Mouse (Mus musculus): ENCODE results near the gene Prlh. TPM values are rescaled to one million over a fixed set of nuclear protein-coding genes. Genes with fewer than 3 reads are reported as not detected.

Gene Prlh
- polyA plus RNA-seq, 1 experiment = not detected

- no peak overlapping the region; the same call in 1 of the 2 replicates for H3K4me3 ChIP-seq (ENCODE audit: insufficient read depth, low read length)
- H3K27ac ChIP-seq (ENCODE audit: insufficient read depth, low read length) = no peak overlapping the region
- peaks cover 3% of the 10 kb centered on the region for H3K4me1 ChIP-seq (ENCODE audit: control insufficient read depth, insufficient read depth, low read length)
- TF ChIP-seq CTCF (IDR thresholded peaks at IDR 0.05; ENCODE audit: extremely low read depth, insufficient read depth, low read length) (no peak), POLR2A (IDR thresholded peaks at IDR 0.05; ENCODE audit: extremely low read depth, insufficient read depth, low read length) (no peak)
Observed at GRCm38 (mm10) chr1:90997641-90998040, 44.7 kb downstream of the Prlh start.

GRCm38 (mm10) chr1:90998268-90998890 lies 45.5 kb downstream of the Prlh start, which contains the start of gene Lrrfip1:
Gene Lrrfip1 (plus strand): TSS chr1:90998737.
- Histone ChIP-seq H3K4me1 (ENCODE audit: control insufficient read depth, insufficient read depth, low read length) (peaks cover 5% of the 10 kb centered on the region), H3K27ac (ENCODE audit: insufficient read depth, low read length) (peak within 1 kb of the TSS; percentile 61), H3K4me3 (ENCODE audit: insufficient read depth, low read length) (peak within 1 kb of the TSS; percentile 88)
- TF ChIP-seq CTCF (IDR thresholded peaks at IDR 0.05; ENCODE audit: extremely low read depth, insufficient read depth, low read length) (no peak), POLR2A (IDR thresholded peaks at IDR 0.05; ENCODE audit: extremely low read depth, insufficient read depth, low read length) (peak; percentile 41; the same call in 1 of the 2 replicates)

GRCm38 (mm10) chr1:90998891-90999611 lies 46.1 kb downstream of the Prlh start:
- Histone ChIP-seq H3K4me1 (ENCODE audit: control insufficient read depth, insufficient read depth, low read length) (peaks cover 5% of the 10 kb centered on the region), H3K27ac (ENCODE audit: insufficient read depth, low read length) (peak overlapping the region; percentile 61; the same call in 1 of the 2 replicates), H3K4me3 (ENCODE audit: insufficient read depth, low read length) (peak overlapping the region; percentile 88)
- no peak for TF ChIP-seq CTCF (IDR thresholded peaks at IDR 0.05; ENCODE audit: extremely low read depth, insufficient read depth, low read length)
- no peak for TF ChIP-seq POLR2A (IDR thresholded peaks at IDR 0.05; ENCODE audit: extremely low read depth, insufficient read depth, low read length)

GRCm38 (mm10) chr1:90999911-91000601 lies 47.1 kb downstream of the Prlh start:
- peak overlapping the region; percentile 88 for H3K4me3 ChIP-seq (ENCODE audit: insufficient read depth, low read length)
- no peak overlapping the region for H3K27ac ChIP-seq (ENCODE audit: insufficient read depth, low read length)
- H3K4me1 ChIP-seq (ENCODE audit: control insufficient read depth, insufficient read depth, low read length) = peaks cover 5% of the 10 kb centered on the region
- TF ChIP-seq CTCF (IDR thresholded peaks at IDR 0.05; ENCODE audit: extremely low read depth, insufficient read depth, low read length) = no peak
- TF ChIP-seq POLR2A (IDR thresholded peaks at IDR 0.05; ENCODE audit: extremely low read depth, insufficient read depth, low read length) = no peak

GRCm38 (mm10) chr1:91001101-91001500 lies 48.2 kb downstream of the Prlh start:
- H3K27ac ChIP-seq (ENCODE audit: insufficient read depth, low read length) = no peak overlapping the region
- H3K4me3 ChIP-seq (ENCODE audit: insufficient read depth, low read length) = no peak overlapping the region
- peaks cover 5% of the 10 kb centered on the region for H3K4me1 ChIP-seq (ENCODE audit: control insufficient read depth, insufficient read depth, low read length)
- TF ChIP-seq CTCF (IDR thresholded peaks at IDR 0.05; ENCODE audit: extremely low read depth, insufficient read depth, low read length) (no peak), POLR2A (IDR thresholded peaks at IDR 0.05; ENCODE audit: extremely low read depth, insufficient read depth, low read length) (no peak)

GRCm38 (mm10) chr1:91001871-91002539 lies 49.1 kb downstream of the Prlh start:
- Histone ChIP-seq H3K4me3 (ENCODE audit: insufficient read depth, low read length) (no peak overlapping the region), H3K4me1 (ENCODE audit: control insufficient read depth, insufficient read depth, low read length) (peaks cover 5% of the 10 kb centered on the region), H3K27ac (ENCODE audit: insufficient read depth, low read length) (no peak overlapping the region)
- TF ChIP-seq POLR2A (IDR thresholded peaks at IDR 0.05; ENCODE audit: extremely low read depth, insufficient read depth, low read length) (no peak), CTCF (IDR thresholded peaks at IDR 0.05; ENCODE audit: extremely low read depth, insufficient read depth, low read length) (no peak)

GRCm38 (mm10) chr1:91002641-91003040 lies 49.7 kb downstream of the Prlh start:
- Histone ChIP-seq H3K27ac (ENCODE audit: insufficient read depth, low read length) (no peak overlapping the region), H3K4me1 (ENCODE audit: control insufficient read depth, insufficient read depth, low read length) (peaks cover 5% of the 10 kb centered on the region), H3K4me3 (ENCODE audit: insufficient read depth, low read length) (no peak overlapping the region)
- TF ChIP-seq CTCF (IDR thresholded peaks at IDR 0.05; ENCODE audit: extremely low read depth, insufficient read depth, low read length) (no peak), POLR2A (IDR thresholded peaks at IDR 0.05; ENCODE audit: extremely low read depth, insufficient read depth, low read length) (no peak)

Other genes starting within 250 kb of the Prlh start
- gene Col6a3, start 109.1 kb upstream of the Prlh start, polyA plus RNA-seq (2012; rRNA removed) = 1.1 and 1.4 TPM in 2 replicates
- gene Mlph, start 38.0 kb upstream of the Prlh start, polyA plus RNA-seq (2012; rRNA removed) = 0.58 and 0.89 TPM in 2 replicates
- gene Rab17, start 16.6 kb downstream of the Prlh start, polyA plus RNA-seq (2012; rRNA removed) = 0.06 and 0.11 TPM in 2 replicates
- gene Lrrfip1, start 45.6 kb downstream of the Prlh start, polyA plus RNA-seq (2012; rRNA removed) = 80.0 and 92.5 TPM in 2 replicates
- gene Rbm44, start 192.0 kb downstream of the Prlh start, polyA plus RNA-seq (2012; rRNA removed) = 0.04 TPM in 1 of 2 replicates, not detected in the other
- 76.5 and 76.6 TPM in 2 replicates for gene Ramp1, start 226.7 kb downstream of the Prlh start, polyA plus RNA-seq (2012; rRNA removed)